Mouse (Mus musculus) T-helper 17 cell (primary cell): Measurements from ENCODE around the gene Acsbg2.
"Not testable (repeated sequence)": the region's sequence is repeated elsewhere in the genome, so short reads cannot be mapped to it uniquely, and the experiment has no call there.

Experiments
- in situ Hi-C, 2 experiments: fragments of 300-600 bp; cut with MboI, MseI; formaldehyde crosslinking; loops; 1 replicate in 1 of 2; 2 replicates in 1 of 2; pipeline ENCODE4 v1.15.1; 2025; ENCODE audit warnings: high pct_unique_total_duplicates in 2 of 2

The Acsbg2 gene

GRCm38 (mm10) chr17:56874237-56874636 is at the start of gene Acsbg2:
Acsbg2 (minus strand) TSS chr17:56874447.
- in situ Hi-C loops, result no loop called here

- in situ Hi-C loops, result no loop called here
Measured at GRCm38 (mm10) chr17:56919725-56920124, 45.5 kb upstream of the Acsbg2 start.

DNA sequence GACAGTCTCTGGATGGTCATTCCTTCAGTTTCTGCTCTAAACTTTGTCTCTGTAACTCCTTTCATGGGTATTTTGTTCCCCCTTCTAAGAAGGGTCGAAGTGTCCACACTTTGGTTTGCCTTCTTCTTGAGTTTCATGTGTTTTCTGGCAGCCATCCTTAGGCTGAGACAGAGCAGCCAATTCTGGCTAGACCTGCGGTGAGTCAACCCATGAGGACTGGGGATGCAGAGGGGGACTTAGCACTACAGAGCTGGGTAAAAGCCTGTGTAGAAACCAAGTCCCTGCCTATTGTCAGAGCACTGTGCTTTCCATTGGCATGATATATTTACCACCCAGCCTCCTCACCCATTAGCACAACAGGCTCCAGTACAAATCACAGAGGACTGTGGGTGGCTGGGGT is 42.9 kb upstream of the Acsbg2 start:
- in situ Hi-C loops, result no loop called here

- in situ Hi-C loops, result no loop called here
Measured at GRCm38 (mm10) chr17:56913444-56913843, 39.2 kb upstream of the Acsbg2 start.

- in situ Hi-C loops, result no loop called here
Measured at GRCm38 (mm10) chr17:56913023-56913422, 38.8 kb upstream of the Acsbg2 start.

DNA sequence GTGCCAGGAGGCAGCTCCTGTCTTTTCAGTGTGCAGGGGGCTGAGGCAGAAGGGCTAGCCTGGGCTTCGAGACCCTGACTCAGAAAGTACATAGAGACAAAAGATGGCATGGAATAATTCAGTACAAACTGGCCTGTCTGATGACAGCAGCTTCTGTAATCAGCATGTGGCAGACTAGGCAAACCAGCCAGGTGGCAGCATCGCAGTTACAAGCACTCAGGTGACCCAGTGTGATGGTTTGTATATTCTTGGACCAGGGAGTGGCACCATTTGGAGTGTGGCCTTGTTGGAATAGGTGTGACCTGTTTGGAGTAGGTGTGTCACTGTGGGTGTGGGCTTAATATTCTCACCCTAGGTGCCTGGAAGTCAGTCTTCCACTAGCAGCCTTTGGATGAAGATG is 35.5 kb upstream of the Acsbg2 start:
- in situ Hi-C loops, result not testable (repeated sequence)

DNA sequence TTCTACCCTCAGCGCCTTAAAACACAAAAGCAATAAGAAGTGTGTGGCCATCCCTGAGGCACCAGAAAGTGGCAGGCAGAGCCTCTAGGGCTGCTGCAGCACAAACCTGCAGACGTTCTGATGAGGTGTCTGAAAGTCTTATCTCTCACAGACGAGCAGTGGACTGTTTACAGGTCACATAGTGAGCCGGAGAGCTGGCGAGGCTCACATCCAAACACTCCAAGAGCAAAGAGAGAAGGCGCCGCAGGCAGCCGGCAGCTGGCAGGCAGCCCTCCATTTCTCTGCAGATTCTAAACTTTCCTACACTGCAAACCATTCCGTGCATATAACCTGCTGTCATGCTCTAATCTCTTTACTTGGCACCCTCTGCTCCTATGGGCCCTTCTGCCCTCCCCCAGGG is 33.6 kb upstream of the Acsbg2 start:
- in situ Hi-C loops, result no loop called here

- in situ Hi-C loops, result no loop called here
Measured at GRCm38 (mm10) chr17:56907096-56907495, 32.8 kb upstream of the Acsbg2 start.

DNA sequence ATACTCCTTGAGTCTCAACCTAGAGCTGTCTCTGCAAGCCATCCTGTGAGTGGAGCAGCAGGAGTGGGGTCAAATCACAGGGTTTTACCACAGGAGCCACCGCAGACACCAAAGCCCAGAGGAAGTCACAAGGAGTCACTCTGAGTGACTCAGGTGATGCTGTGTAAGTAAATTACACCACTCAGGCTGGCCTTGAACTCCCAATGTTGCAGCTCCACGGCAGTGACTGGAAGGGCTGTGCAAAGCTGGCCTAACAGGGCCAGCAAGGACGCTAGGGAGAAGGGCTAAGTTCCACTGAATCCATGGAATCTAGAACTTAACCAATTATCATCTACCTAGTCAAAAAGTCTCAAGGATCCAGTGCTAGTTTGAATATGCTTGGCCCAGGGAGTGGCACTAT is 31.9 kb upstream of the Acsbg2 start:
- in situ Hi-C loops, result no loop called here

- in situ Hi-C loops, result no loop called here
Measured at GRCm38 (mm10) chr17:56902698-56903097, 28.5 kb upstream of the Acsbg2 start.

GRCm38 (mm10) chr17:56897630-56898195 is 23.5 kb upstream of the Acsbg2 start:
- in situ Hi-C loops, result no loop called here

GRCm38 (mm10) chr17:56896513-56897129 is 22.4 kb upstream of the Acsbg2 start:
- in situ Hi-C loops, result no loop called here

DNA sequence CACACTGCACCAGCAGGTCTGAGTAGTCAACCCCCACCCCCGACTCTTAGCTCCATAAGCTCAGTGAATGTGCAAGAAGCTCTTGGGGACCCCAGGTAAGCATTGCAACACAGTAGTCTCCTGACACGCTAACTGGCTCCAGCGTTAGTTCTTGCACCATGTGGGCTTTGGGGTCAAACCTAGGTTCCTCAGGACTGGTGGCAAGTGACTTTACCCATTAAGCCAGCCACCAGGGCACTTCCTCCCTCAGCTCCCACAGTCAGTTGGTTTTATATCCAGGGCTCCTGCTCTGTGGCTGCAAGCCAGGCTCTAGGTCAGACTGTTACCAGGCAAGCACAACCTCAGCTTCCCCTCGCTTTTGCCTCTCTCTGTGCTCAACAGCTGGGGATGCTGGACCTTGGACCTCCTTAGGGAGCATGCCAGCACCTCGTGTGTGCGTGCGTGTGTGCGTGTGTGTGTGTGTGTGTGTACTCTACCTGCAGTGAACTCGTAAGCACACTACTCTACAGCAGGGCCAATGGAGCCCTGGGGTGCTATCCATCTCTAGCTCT is 21.2 kb upstream of the Acsbg2 start:
- in situ Hi-C loops, result no loop called here

DNA sequence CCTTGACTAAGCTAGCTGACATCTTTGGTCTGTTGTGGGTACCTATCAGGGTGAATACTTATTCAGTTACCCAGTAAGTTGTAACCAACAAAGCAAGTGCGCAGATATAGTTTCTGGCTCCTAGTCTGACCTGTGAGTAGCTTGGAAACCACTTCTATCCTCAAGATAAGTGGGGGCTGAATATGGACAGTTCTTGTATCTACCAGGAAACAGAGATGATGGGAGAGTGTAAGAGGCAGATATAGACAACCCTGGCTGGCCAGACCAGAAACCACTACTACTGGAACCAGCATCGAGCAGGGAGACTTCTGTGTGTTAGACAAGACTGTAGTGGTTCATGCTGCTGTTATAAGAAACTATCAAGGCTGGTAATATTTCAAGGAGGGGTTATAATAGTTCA is 15.8 kb upstream of the Acsbg2 start:
- in situ Hi-C loops, result loop anchor here in 1 of 2 experiments (5.0 kb wide), 1 partner anchor 67 kb away; no protein-coding TSS in a partner anchor

- in situ Hi-C loops, result no loop called here
Measured at GRCm38 (mm10) chr17:56888050-56888449, 13.8 kb upstream of the Acsbg2 start.

- in situ Hi-C loops, result no loop called here
Measured at GRCm38 (mm10) chr17:56884809-56885208, 10.6 kb upstream of the Acsbg2 start.

DNA sequence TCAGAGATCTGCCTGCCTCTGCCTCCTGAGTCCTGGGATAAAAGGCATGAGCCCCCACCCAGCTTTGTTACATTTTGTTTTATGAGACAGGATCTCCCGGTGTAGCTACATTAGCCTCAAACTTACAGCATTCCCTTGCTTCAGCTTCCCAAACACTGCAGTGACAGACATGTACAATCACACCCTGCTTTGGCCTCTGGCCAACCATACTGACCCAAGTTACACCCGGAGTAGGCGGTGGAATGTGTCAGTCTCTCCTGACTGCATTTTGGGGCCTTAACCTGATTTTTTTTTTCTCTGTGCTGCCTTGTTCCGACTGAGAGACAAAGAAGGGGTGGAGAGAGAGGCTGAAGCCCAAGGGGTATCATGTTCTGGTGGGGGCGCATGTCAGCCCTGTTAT is 10.1 kb upstream of the Acsbg2 start:
- in situ Hi-C loops, result no loop called here

- in situ Hi-C loops, result no loop called here
Measured at GRCm38 (mm10) chr17:56883612-56884011, 9.4 kb upstream of the Acsbg2 start.

DNA sequence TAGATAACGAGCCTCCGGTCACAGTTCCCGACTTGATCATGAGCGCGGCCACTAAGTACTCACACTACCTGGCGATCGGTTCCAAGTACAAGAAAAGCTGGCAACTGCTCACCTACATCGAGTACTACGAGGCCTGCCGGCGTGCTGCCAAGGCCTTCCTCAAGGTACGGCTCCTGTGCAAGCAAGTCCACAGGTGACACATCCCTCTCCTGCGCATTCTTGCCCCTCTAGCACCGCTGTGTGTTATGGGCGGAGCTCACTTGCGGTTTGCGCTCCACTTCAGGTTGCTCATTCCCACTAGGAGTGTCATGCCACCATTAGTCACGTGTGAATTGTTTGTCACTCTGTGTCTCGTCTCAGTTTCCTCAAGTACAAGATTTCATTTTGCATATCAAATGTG is 3.2 kb upstream of the Acsbg2 start:
- in situ Hi-C loops, result no loop called here

DNA sequence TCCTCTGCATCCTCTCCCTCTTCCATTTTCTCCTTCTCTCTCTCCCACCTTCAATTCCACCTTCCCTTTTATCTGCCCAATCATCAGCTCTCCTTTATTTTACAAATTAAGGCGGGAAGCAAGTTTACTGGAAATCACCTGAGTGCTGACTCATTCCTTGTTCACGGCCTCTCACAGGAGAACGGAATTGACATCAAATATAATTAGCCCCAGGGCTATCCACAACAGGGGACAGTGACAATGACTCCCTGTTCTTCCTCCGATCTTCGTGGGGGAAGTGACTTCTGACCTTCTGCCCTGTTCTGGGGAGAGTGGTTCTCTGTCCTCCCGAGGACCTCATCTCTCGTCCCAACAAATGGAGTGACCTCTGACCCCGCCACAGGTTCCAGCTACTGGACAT is 2.7 kb upstream of the Acsbg2 start:
- in situ Hi-C loops, result no loop called here

GRCm38 (mm10) chr17:56876465-56876864 is 2.2 kb upstream of the Acsbg2 start:
- in situ Hi-C loops, result no loop called here

DNA sequence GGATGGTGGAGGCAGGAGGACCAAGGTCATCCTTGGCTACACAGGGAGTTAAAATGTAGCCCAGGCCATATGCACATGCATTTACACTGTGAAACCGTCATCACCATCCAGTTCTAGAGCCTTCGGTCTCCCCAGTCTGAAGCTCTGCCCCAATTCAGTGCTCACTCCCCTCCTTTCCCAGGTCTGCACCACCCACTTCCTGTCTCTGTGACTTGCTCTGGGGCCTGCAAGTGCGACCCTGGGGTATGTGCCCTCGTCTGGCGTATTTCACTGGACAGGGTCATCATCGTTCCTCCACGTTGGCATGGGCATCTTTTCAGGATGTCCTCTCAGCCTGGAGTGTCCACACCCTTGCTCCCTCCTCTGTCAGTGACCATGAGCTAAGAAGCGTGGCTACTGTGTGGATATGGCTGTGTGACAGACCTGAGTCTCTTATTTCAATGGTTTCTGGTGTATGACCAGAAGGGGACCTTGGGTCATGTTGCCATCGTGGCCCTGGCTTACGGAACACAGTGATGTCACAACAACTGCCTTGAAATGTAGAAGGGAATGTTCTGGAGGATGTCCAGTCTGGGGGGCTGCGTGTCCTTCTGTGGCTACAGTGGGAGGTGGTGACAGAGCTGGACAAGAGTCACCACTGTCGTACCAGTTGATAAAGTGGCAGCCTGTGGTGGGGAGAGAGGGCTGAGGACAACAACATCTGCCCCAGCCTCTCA is 847 bp upstream of the Acsbg2 start, which contains the start of gene 1700061G19Rik:
Gene 1700061G19Rik, plus strand, starts transcription at position 542 of the 716 bp plus-strand sequence.
- in situ Hi-C loops, result no loop called here

GRCm38 (mm10) chr17:56872512-56872911 is 1.7 kb downstream of the Acsbg2 start:
- in situ Hi-C loops, result no loop called here
